Mouse (Mus musculus) liver (tissue): ENCODE data around the gene Ndufv3.

ENCODE experiments used
- DNase-seq: peaks from one replicate; pipeline ENCODE4 v3.0.0-alpha.2; 2020; ENCODE audit warnings: mixed read lengths

Gene Ndufv3

DNA sequence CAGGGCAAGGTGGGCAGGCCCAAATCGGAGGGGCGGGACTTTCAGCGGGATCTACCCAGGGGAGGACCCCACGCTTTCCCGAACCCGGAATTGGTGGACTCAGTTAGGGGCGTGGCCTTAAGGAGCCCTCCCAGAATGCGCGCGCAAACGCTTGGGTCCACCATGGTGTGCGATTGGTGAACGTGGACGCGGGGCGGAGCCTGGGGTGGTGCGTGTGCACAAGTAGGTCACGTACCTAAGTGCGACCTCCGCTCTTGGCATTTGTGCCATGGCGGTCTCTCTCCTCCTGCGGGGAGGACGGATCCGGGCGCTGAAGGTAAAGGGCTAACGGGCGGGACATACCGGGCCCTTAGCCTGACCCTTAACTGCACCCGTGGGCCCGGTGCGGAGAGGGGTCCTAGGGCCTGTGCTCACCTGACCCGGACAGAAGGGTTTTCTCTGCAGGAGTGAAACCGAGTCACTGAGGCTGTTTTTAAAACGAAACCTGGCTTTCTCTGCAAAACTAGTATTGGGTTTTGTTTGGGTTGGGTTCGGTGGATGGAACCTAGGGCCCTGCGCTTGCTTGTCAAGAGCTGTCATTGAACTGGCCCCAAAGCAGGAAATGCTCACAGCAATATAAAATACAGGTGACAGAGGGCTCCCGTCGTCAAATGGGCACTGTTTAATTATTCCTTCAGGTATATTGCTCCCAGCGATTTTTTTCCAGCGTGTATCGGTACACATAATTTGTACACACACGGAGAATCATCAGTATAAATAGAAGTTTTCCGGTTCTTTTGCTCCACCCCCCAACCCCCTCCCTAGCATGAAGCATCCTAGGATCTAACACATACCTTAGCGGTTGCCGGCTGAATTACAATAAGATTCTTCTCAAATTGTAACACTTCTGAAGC lies at the start of gene Ndufv3, which contains the start of gene Wdr4:
TSS of gene Ndufv3 (plus strand) at position 170 of the 893 bp plus-strand sequence.
TSS of gene Wdr4 (minus strand) at position 35 of the 893 bp plus-strand sequence.
- peak; percentile 99 for DNase-seq

DNA sequence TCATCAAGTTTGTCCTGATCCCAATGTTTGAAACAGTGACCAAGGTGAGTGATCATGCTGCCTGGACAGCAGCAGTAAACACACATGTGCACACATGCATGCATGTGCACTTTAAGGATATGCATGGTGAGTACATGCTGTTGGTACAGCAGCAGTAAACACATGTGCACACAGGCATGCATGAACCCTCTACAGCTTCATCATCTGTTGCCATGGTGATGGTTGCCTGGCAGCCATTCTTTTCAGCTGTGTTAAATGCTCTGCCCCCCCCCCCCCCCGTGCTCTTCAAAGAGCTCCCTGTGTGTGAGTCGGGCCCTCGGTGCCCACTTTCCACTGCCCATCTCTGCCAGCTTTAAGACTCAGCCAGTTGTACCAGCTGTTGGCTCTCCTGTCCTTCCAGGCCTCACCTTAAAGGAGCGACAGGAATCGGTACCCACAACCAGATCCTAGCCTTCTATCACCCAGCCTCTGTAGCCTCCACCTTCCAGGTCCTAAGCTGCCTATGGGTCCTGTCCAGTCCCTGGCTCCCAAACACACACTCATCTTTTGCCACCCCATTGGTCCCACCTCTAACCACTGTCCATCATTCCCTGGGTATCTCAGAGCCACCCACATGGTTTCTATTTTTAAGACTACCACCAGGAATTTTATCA lies 49.0 kb upstream of the Ndufv3 start:
- no peak for DNase-seq

DNA sequence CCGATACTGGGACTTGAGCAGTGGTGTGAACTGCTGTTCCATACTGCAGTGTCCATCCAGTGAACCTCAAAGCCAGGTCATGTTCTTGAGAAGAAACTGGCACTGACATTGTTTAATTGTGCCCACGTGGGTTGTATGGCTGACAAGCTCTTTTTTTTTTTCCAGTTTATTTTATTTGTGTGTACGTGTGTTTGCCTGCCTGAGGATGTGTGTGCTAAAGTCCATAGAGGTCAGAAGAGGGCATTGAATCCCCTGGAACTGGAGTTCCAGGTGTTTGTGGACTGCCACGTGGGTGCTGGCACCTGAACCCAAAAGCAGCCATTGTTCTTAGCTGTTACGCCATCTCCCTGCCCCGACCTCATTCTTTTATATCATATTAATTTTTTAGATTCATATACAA lies 45.5 kb upstream of the Ndufv3 start:
- no peak for DNase-seq

DNA sequence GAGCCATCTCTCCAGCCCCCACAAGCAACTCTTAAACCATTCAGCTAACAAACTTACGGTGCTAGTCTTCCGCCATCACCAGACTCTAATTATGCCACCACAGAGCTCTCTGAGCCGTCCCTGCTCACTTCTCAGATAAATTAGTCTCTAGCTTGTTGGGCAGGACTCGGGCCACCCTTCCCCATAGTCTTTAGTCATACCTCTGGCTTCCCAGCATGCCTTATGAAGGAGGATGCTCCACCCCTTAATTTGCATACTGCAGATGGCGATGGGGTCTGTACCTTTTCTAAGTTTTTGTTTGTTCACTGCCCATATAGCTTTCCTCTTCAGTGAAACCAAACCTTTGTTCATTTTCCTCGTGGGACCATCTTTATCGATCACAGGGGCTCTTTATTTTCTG lies 41.3 kb upstream of the Ndufv3 start:
- DNase-seq: no peak

DNA sequence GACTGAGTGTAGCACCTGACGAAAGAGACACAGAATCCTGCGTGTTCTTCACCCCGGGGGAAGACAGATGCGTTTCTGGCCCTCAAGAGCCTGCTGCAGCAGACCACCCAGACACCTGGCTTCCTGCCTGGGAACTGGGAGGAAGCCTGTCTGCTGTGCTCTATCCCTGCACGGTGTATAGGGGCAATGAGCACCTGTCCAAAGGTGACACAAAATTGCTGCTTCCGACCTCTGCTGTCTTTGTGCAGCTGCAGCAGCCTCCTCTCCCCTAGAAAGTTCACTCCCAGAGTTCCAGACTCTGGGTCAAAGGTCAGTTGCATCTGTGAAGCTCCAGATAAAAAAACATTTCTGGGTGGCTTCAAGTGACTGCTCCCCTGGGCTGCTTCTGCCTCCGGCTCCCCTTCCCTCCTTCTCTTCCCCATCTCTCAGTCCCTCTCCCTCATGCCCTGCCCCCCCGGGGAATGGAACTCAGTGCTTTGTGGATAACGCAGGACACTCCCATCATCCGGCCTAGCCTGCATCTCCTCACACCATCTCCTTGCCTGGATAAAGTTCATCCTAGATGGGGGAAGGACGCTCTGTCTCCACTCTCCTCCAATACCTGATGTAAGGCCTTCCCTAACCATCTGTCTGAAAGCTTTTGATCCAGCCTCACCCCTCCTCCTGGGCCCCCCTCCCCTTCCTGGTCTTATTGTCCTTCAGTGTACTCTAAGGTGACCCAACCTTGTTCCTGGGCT lies 40.6 kb upstream of the Ndufv3 start:
- no peak for DNase-seq

DNA sequence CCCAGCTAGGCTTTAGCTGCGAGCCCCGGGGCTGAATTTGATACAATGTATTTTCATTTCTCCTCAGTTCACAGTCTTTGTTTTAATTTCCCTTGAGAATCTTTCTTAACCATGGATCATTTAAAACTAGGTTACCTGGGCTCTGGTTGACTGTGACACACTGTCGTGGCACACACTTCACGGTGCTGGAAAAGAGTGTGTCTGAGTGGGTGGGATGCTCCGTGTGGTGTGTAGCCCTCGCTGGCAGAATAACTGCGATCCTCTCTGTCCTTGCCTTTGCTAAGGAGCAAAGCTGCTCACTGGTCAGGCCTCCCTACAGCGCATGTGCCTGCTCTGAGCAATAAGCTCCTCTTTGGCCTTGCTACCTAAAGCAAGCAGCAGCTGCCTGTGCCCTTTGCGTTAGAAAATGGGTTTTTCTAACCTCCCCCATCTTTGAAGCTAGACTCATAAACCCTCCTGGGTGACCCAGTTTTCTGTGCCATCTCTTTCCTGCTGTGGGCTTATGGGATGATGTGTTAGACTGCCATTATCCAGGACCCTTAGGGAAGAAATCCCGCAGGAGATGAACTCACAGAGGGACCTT lies 33.2 kb upstream of the Ndufv3 start:
- no peak for DNase-seq

DNA sequence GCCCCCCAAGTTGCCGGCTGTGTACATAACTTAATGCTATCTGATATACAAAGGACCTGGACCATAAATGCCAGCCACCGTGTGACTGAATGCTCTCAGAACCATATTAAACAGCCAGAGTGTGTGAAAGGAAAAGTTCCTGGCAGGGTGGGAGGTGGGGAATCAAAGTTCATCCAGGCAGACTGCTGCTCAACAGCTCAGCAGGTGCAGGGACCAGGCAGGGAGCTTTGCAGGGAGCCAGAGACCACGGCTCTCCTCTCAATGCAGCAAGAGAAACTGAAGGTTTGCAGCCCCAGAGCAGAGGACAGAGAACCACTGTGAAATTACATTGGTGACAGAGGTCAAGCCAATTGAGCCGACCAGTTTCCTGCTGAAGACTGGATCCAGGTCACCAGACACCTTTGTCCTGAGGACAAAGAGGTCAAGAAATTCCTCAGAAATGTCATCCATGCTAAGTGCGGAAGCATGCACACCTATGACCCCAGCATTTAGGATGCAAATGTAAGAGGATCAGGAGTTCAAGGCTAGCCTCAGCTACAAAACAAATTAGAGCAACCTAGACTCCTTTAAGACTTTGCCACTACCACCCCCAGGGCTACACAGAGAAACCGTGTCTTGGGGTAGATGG lies 32.4 kb upstream of the Ndufv3 start:
- no peak for DNase-seq

DNA sequence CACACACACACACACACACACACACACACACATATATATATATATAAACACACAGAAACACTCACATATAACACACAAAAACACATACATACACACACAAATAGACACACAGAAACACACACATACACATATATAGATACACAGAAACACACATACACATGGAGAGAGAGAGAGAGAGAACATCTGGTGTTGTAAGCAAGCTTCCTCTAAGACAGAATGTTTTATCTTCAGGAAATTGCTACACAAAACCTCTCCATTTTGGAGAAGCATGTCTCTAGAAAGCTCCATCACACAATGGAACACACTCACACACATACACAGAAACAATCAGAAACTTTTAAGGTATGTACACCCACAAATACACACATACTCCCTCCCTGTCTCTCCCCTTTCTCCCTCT lies 28.6 kb upstream of the Ndufv3 start:
- no peak for DNase-seq

DNA sequence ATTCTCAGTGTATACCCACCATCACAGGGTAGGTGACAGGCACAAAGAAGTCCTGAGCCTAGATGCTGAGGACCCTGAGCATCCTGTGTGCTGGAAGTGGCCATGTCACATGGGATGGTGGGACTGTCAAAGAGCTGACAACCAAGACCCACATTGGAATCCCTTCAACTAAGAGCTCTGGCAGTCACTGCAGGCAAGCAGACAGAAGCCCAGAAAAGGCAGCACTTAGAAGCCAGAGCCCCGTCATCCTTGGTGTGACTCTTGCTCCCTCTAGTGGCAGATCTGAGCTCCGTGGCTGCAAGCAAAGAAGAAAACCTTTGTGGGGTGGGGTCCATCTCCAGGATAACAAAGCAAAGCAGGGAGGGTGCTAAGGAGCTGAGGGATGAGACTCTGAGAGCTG lies 27.5 kb upstream of the Ndufv3 start:
- peak; percentile 68 for DNase-seq

DNA sequence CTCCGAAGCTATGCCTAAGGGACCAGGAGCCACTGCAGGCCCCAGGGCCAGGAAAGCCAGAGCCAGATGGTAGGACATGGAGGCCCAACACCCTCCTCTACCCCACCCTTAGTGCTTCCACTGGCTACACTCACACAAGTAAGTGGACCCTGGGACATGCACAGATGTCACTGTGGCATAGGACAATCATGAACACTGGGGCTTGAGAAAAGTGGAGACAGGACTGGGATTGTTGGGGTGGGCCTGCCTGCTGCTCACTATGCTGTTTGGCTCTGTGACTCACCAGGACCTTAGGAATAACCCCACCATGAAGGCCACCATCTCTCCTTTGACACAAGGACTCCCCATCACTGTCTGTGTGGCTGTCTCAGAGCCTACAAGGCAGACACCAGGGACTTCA lies 24.9 kb upstream of the Ndufv3 start:
- no peak for DNase-seq

DNA sequence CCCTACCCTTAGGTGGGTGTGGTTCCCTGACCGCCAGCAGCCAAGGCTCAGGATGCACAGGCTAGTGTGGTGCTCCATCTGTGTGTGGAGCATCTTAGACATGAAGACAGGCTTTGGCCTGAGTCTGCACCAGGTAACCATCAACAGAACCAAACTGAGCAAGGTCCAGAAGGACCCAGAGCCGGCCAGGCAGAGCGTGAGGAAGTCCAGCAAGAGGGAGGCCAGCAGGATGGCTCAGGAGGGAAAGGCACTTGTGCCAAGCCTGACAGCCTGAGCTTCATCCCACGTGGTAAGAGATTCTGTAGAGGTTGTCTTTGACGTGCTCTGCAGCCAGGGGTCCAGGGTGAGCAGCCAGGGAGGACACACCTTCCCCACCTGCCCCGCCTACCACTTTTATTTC lies 22.2 kb upstream of the Ndufv3 start:
- no peak for DNase-seq

DNA sequence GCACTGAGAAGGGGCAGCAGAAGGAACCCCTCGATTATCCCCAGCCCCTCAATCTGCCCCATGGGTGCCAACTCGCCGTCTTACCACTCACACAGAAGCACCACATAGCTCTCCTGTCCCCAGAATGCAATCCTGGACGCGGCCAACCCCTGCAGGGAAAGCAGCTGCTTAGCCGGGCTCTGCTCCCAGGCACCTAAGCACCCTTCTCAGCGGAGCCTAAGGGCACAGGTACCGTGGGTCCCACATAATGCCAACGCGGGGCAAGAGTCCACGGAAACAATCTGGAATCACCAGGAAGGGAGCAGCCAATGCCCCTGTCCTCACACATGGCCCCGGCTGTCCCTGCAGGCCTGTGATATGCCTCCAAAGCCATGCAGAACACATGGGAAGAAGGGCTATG lies 20.2 kb upstream of the Ndufv3 start:
- DNase-seq: no peak

DNA sequence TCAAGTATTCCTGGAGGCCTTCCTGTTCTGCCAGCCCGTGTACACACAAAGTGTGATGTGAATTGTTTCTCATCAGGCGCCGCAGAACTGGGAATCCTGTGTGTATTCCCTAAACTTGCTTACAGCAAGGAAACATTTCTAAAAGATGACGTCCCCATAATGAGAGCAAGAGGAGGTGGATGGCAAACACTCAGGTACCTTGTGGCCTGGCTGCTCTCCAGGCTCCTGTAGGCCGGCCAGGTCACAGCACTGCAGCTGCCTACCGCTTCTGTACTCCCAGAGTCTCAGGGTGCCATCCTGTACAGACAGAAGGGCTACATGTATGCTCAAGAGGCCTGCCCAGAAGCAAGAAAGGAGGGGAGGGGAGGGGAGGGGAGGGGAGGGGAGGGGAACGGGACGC lies 19.5 kb upstream of the Ndufv3 start:
- DNase-seq: no peak

DNA sequence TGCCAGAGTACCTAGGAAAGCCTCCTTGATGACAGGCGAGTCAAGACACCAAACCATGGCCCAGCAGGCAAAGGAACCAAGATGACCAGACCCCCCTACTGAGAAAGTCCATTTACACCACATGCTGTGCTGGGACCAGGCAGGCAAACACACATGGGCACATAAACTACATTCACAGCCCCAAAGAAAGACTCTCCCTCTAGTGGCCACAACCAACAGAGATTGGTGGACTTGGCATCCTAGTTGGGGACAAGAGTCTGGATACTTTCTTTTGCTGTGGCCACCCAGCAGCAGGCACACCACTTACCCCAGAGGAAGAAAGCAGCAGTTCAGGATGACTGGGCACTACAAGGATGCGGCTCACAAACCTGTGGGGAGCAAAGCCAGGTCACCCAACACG lies 19.0 kb upstream of the Ndufv3 start:
- no peak for DNase-seq

DNA sequence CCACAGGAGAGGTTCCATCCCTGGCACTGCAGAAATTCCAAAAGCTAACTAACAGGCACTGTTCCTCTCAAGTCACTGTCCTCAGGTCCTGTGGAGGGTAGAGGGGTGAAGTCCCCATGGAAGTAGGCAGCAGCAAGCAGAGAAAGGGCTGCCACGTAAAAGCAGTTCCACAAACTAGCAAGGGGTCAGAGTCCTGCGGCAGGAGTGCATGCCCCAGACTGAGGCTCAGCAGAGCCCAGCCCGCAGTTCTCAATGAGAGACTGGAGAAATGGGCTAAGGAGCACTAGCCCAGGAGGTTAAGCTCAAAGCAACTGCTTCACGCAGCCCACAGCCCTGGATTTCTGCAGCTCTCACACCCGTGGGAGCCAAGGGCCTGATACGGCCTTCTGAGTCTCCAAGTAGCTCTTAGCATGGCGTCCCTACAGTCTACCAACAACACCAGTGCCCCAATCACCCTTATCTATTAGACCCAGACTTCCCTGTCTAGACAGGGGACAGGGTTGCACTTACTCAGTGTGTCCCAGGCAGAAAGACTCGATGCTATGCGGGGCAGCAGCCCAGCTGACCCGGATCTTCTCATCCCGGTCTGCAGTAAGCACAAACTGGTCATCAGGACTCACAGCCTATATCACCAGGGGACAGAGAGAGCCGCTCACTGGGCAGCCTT lies 17.5 kb upstream of the Ndufv3 start:
- DNase-seq: peak; percentile 46

DNA sequence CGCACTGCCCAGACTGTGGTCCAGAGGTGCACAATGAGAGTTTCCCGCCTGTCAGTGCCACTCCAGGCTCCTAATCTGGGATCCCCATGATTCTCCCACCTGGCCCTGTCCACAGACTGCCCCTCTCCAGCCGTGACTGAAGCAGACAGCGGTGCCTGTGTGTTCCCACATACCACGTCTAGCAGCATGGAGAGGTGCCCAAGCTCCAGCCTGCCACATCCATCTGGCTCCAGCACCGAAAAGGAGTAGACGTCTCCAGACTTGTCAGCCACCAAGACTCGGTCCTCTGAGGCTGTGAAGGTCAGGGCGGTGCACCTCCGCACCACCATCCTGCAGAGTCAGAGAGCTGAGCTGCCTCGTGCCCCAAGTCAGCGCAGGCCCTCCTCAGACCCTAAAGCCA lies 16.6 kb upstream of the Ndufv3 start:
- no peak for DNase-seq

DNA sequence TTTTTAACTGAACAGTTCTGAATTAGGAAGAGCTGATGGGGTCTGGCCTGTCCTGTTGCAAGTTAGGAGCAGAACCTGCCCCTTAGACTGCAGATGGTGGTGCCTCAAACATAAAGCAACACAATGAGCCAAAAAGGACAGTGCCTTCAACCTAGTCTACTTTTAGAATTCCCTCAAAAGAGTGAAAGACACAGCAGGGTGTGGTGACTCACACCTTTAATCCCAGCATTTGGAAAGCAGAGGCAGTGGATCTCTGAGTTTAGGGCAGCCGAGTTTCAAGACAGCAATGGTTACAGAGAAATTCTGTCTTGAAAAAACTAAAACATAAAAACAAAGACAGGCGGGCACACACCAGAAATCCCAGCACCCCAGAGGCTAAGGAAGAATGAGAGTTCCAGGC lies 16.0 kb upstream of the Ndufv3 start:
- DNase-seq: no peak

DNA sequence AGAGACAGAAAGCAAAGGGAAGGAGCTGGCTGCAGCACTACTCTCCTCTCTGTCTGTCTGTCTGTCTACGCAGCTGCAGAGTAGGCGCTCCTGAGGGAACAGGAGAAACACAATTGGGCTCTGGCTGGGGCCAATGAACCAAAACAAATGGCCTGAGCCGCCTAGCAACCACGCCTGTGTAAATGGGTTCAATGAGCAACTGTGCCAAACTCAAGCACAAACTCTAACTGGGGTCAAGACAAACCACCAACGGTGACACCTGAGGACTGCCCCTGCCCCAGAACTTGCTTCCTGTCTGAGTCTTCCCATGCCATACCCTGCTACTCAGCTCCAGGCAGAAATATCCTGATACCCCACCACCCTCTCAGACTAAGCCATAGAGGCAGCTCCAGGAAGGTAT lies 14.9 kb upstream of the Ndufv3 start:
- DNase-seq: no peak

DNA sequence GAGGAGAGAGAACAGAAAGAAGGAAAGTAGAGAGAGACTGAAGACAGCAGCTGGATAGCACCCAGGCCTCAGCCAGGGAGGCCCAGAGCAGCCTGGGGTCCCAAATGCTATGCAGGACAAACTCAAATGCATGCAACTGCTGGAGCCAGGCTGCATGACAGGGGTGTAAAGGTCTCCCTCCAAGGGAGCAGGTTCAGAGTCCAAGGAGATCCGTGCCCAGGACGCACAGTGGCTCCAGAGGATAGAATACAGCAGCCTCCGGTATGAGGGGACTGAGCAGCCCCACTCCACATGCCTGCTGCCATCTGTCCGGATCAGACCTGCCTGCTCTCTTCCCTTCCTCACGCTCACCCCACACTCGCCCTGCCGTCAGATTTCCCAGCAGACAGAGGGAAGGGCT lies 13.6 kb upstream of the Ndufv3 start:
- no peak for DNase-seq

DNA sequence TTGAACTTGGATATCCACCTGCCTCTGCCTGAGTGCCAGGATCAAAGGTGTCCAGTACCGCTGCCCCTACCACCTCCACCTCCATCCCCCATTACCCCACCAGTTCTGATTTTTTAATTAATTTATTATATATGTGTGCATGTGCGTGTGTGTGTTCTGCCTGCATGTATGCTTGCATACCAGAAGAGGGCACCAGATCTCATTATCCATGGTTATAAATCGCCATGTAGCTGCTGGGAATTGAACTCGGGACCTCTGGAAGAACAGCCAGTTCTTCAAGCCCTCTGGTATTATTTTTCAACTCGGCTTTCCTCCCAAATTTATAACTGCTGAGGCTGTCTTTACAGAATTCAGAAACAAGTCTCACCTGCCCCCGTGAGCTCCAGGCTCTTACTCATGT lies 9.0 kb upstream of the Ndufv3 start:
- no peak for DNase-seq

DNA sequence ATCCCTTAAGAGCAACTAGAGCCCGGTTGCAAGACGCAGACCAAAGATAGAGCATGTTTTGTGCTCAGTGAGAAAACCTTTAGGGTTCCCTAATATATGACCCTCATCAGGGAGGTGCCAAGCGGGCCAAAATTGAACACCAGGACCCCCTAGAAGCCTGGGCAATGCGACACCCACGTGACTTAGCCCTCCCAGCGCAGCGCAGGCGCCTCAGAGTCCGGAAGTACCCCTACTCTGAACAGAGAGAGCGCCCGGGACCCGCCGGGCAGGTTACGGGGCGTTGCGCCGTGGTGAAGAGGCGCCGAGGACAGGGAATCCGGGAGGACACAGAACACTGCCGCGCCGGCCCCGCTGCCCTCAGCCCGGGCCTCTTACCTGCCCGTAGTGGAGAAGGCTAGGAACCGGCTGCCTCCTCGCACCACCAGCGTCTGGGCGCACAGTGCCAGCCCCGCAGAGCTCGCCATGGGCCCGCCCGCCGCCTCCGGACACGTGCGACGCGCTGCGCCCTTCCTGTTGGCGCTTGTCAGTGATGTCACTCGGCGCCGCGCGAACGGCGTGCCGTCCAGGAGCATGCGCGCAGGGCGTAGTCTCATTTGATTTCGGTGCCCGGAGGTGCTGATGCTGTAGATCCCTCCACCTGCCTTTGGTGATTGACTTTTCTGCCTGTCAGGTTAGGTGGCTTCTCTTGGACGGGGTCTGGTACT lies 8.0 kb upstream of the Ndufv3 start:
- DNase-seq: peak; percentile 91

DNA sequence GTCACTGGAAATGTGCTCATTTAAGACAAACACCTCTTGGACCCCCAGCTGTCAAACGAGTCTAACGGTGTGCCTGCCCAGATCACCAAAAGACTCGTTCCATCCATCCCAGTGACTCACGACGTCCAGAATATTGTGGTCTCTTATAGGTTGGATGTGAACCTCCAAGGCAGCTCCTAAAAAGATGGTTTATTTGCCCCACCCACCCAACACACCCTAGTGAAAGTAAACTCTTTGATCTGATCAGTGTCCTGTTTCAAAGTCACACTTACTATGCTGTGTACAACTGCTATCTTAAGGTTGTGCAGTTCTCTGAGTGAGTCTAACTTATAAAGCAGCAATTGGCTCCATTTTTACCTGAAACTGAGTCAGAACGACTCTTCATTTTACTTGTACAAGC lies 7.3 kb upstream of the Ndufv3 start:
- DNase-seq: no peak
